Mouse (Mus musculus) liver, embryonic 16.5 days (tissue): Measurements from ENCODE around the gene Fam189a1. TPM values are rescaled to one million over a fixed set of nuclear protein-coding genes. Genes with fewer than 3 reads are reported as not detected.

Experiments
- ATAC-seq: fragments of 200-750 bp; cut with Nextera tagmentation; 2 replicates; pipeline ENCODE4 v1.8.0; 2017; ENCODE audit warnings: low read depth, mild to moderate bottlenecking, moderate number of reproducible peaks, moderate library complexity
- H3K27ac ChIP-seq: fragments of 300-500 bp; sonication (generic); 2 replicates; pipeline ENCODE4 v1.5.1; 2014; ENCODE audit warnings: mild to moderate bottlenecking, low read length
- H3K27me3 ChIP-seq: fragments of 300-500 bp; sonication (generic); 2 replicates; pipeline ENCODE4 v1.6.1; 2014; ENCODE audit warnings: low read depth, low read length, mixed read lengths; ENCODE audit not compliant: control insufficient read depth, insufficient read depth
- H3K36me3 ChIP-seq: fragments of 300-500 bp; sonication (generic); 2 replicates; pipeline ENCODE4 v1.6.1; 2014; ENCODE audit warnings: mild to moderate bottlenecking; ENCODE audit not compliant: control insufficient read depth, insufficient read depth
- H3K4me1 ChIP-seq: fragments of 300-500 bp; sonication (generic); 2 replicates; pipeline ENCODE4 v1.6.1; 2014; ENCODE audit warnings: low read depth, low read length, mixed read lengths; ENCODE audit not compliant: control insufficient read depth
- H3K4me2 ChIP-seq: fragments of 300-500 bp; sonication (generic); 2 replicates; pipeline ENCODE4 v1.6.1; 2014; ENCODE audit warnings: low read depth, low read length, mixed read lengths
- H3K4me3 ChIP-seq: fragments of 300-500 bp; sonication (generic); 2 replicates; pipeline ENCODE4 v1.5.1; 2014; ENCODE audit warnings: low read depth, mild to moderate bottlenecking, low read length
- H3K9ac ChIP-seq: fragments of 300-500 bp; sonication (generic); 2 replicates; pipeline ENCODE4 v1.6.1; 2014; ENCODE audit warnings: low read depth, low read length
- H3K9me3 ChIP-seq: fragments of 300-500 bp; sonication (generic); replicated peaks from 2 replicates; pipeline ENCODE4 v1.6.1; 2016; ENCODE audit warnings: low read length; ENCODE audit not compliant: control insufficient read depth
- WGBS: fragments of 180-500 bp; shearing (Covaris S2); extraction: QIAGEN DNeasy Blood & Tissue Kit; methylation state at CpG from one replicate; pipeline ENCODE4 v1.1.7; 2014; ENCODE audit not compliant: insufficient replicate concordance; 5-methylcytosine and 5-hydroxymethylcytosine counted together
- polyA plus RNA-seq: library from polyadenylated mRNA; unstranded; fragments of >200 nt; fragmentation: Nextera tagmentation; extraction: Ambion mirVana; gene quantifications from 2 replicates; pipeline ENCODE4 v1.2.1, GENCODE M21; 2015

The Fam189a1 gene
- polyA plus RNA-seq, 1 experiment from 2014 or later, result not detected

DNA sequence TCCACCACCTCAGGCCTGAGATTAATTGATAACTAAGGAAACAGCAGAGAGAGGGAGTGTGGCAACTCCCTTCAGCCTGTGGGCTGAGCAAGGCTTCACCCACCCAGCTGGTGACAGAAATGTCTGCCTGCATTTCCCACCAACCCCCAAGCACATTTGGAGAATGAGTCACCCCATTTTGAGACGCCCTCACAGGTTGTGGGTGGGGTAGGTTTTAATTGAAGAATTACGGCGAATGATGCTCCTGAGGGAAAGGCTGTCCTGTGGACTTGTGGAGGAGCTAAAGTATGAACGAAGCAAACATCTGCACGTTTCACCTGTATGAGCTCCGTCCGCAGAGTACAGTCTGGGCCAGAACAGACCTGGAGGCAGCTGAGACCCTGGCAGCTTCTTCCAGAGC, 404.2 kb downstream of the Fam189a1 start:
- Histone ChIP-seq H3K27me3 (no peaks in the 10 kb centered on the region), H3K4me3 (no peak overlapping the region), H3K4me2 (no peak overlapping the region), H3K9me3 (no peaks in the 10 kb centered on the region), H3K36me3 (no peaks in the 10 kb centered on the region), H3K27ac (no peak overlapping the region), H3K4me1 (no peaks in the 10 kb centered on the region; the same call in 1 of the 2 replicates), H3K9ac (no peak overlapping the region)
- no peak for ATAC-seq
- WGBS, result 73% methylated on average over 7 of the region's 7 CpGs

GRCm38 (mm10) chr7:64751465-64751864, 404.9 kb downstream of the Fam189a1 start:
- no peaks in the 10 kb centered on the region for H3K9me3 ChIP-seq
- no peak overlapping the region for H3K4me3 ChIP-seq
- no peak overlapping the region for H3K4me2 ChIP-seq
- H3K4me1 ChIP-seq, result no peaks in the 10 kb centered on the region; the same call in 1 of the 2 replicates
- no peak for ATAC-seq
- no peak overlapping the region for H3K27ac ChIP-seq
- WGBS, result 25% methylated on average over 5 of the region's 5 CpGs
- H3K36me3 ChIP-seq, result no peaks in the 10 kb centered on the region
- no peak overlapping the region for H3K9ac ChIP-seq
- no peaks in the 10 kb centered on the region for H3K27me3 ChIP-seq

- no peak for ATAC-seq
- WGBS, result 71% methylated on average over 7 of the region's 7 CpGs
- no peak overlapping the region for H3K27ac ChIP-seq
- H3K27me3 ChIP-seq, result no peaks in the 10 kb centered on the region
- no peaks in the 10 kb centered on the region for H3K9me3 ChIP-seq
- no peaks in the 10 kb centered on the region for H3K4me1 ChIP-seq
- H3K36me3 ChIP-seq, result no peaks in the 10 kb centered on the region
- H3K9ac ChIP-seq, result no peak overlapping the region
- no peak overlapping the region for H3K4me2 ChIP-seq
- H3K4me3 ChIP-seq, result no peak overlapping the region
These were observed 412.8 kb downstream of the Fam189a1 start for GRCm38 (mm10) chr7:64743610-64744009.

GRCm38 (mm10) chr7:64741333-64742307, 414.8 kb downstream of the Fam189a1 start:
- no peak overlapping the region for H3K4me2 ChIP-seq
- no peaks in the 10 kb centered on the region for H3K27me3 ChIP-seq
- no peak overlapping the region for H3K27ac ChIP-seq
- no peaks in the 10 kb centered on the region for H3K4me1 ChIP-seq
- ATAC-seq, result no peak
- H3K9me3 ChIP-seq, result no peaks in the 10 kb centered on the region
- H3K9ac ChIP-seq, result no peak overlapping the region
- H3K4me3 ChIP-seq, result no peak overlapping the region
- H3K36me3 ChIP-seq, result no peaks in the 10 kb centered on the region
- WGBS, result 24% methylated on average over 8 of the region's 8 CpGs

- 57% methylated on average over 11 of the region's 11 CpGs for WGBS
- Histone ChIP-seq H3K4me1 (no peaks in the 10 kb centered on the region), H3K9me3 (no peaks in the 10 kb centered on the region), H3K27ac (no peak overlapping the region), H3K9ac (no peak overlapping the region), H3K36me3 (no peaks in the 10 kb centered on the region), H3K4me3 (no peak overlapping the region), H3K27me3 (no peaks in the 10 kb centered on the region), H3K4me2 (no peak overlapping the region)
- ATAC-seq, result no peak
These were observed 417.2 kb downstream of the Fam189a1 start for GRCm38 (mm10) chr7:64739131-64739530.

DNA sequence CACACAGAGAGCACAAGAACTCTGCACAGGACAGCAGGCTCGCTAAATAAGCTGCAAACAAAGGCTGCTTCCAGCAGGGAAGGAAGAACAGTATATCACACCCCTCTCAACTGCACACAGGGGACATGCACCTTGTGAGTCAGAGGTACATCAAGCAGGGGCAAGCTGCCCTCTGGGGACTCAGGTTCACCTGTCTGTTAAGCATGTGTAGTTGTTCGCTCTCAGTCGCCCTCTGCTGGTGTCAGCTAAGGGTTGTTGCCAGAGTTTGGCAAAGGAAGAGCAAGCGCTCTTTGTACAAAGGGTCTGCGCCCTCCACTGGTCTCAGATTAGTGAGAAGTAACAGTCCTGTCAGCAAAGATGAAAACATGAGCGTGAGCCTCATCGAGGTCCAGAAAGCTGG, 426.6 kb downstream of the Fam189a1 start:
- H3K9me3 ChIP-seq, result no peaks in the 10 kb centered on the region
- 28% methylated on average over 7 of the region's 7 CpGs for WGBS
- H3K36me3 ChIP-seq, result no peaks in the 10 kb centered on the region
- no peak overlapping the region for H3K4me2 ChIP-seq
- H3K27me3 ChIP-seq, result no peaks in the 10 kb centered on the region
- H3K4me3 ChIP-seq, result no peak overlapping the region
- H3K4me1 ChIP-seq, result no peaks in the 10 kb centered on the region
- H3K27ac ChIP-seq, result no peak overlapping the region
- no peak for ATAC-seq
- H3K9ac ChIP-seq, result no peak overlapping the region

DNA sequence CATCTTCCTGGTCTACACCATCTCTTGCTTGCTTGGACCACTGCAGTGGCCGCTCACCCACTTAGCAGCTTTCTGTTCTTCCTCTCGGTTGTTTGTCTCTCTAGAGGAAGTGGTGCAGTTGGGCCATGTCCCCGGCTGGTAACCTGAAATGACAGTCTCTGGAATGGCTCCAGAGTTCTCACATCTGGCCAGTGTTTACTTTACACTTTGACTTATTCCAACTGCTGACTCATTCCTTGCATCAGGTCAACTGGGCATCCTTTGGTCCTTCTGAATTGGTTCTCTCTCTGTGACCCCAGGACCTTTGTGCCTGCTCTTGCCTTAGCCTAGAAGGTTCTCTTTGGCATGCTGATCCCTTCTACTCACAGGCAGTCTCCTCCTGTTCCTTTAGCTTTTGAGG, 427.6 kb downstream of the Fam189a1 start:
- no peaks in the 10 kb centered on the region for H3K36me3 ChIP-seq
- H3K27me3 ChIP-seq, result no peaks in the 10 kb centered on the region
- H3K9ac ChIP-seq, result no peak overlapping the region
- no peak for ATAC-seq
- H3K4me3 ChIP-seq, result no peak overlapping the region
- H3K9me3 ChIP-seq, result no peaks in the 10 kb centered on the region
- no peak overlapping the region for H3K4me2 ChIP-seq
- WGBS, result 35% methylated on average over 3 of the region's 3 CpGs
- H3K4me1 ChIP-seq, result no peaks in the 10 kb centered on the region
- H3K27ac ChIP-seq, result no peak overlapping the region

GRCm38 (mm10) chr7:64728181-64728591, 428.2 kb downstream of the Fam189a1 start:
- WGBS, result 53% methylated on average over 5 of the region's 5 CpGs
- no peaks in the 10 kb centered on the region for H3K27me3 ChIP-seq
- no peaks in the 10 kb centered on the region for H3K4me1 ChIP-seq
- no peak overlapping the region for H3K27ac ChIP-seq
- H3K9ac ChIP-seq, result no peak overlapping the region
- H3K36me3 ChIP-seq, result no peaks in the 10 kb centered on the region
- H3K4me2 ChIP-seq, result no peak overlapping the region
- no peaks in the 10 kb centered on the region for H3K9me3 ChIP-seq
- no peak overlapping the region for H3K4me3 ChIP-seq
- no peak for ATAC-seq

GRCm38 (mm10) chr7:64725967-64726695, 430.2 kb downstream of the Fam189a1 start:
- H3K9me3 ChIP-seq, result no peaks in the 10 kb centered on the region
- no peak for ATAC-seq
- H3K9ac ChIP-seq, result no peak overlapping the region
- H3K36me3 ChIP-seq, result no peaks in the 10 kb centered on the region
- 52% methylated on average over 6 of the region's 6 CpGs for WGBS
- H3K27me3 ChIP-seq, result no peaks in the 10 kb centered on the region
- H3K27ac ChIP-seq, result no peak overlapping the region
- no peak overlapping the region for H3K4me3 ChIP-seq
- H3K4me1 ChIP-seq, result no peaks in the 10 kb centered on the region
- no peak overlapping the region for H3K4me2 ChIP-seq
